Mouse (Mus musculus): Measurements from ENCODE around the gene Armc10. TPM values are rescaled to one million over a fixed set of nuclear protein-coding genes. Genes with fewer than 3 reads are reported as not detected.

Gene Armc10
- polyA plus RNA-seq (2012; rRNA removed): 8.6 and 10.5 TPM in 2 replicates

DNA sequence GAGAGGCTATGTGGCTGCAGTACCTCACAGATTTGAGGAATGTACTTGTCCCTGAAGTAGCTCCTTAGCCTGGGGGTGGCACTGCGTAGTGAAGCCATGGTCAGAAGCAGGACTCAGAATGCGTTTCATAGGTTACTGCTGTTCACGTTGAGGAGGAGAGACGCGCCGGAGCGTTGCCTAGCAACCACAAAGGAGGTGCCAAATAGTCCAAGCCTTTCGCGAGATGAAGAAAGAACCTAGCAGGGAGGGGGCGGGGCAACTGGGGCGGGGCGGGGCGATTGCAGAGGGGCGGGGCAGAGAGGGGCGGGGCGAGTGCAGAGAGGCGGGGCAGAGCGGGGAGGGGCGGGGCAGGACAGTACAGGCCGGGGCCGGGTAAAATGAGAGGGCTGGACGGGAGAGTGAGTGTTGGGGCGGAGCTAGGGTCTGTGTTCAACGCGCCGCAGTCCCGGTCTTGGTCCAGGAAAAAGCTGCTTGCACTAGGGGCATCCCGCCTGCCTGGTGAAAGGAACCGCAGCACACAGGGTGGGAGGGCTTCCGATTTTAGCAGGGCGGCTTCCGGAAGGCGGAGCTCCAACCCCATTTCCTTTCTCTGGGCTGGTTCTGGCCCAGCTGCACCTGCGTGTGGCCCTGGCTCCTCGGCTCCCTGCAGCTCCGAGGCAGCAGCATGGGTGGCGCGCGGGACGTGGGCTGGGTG lies at the start of gene Armc10, which contains the start of gene Fbxl13:
Armc10 (plus strand) TSS at position 375 of the 694 bp plus-strand sequence.
Fbxl13 (minus strand) TSS at position 196 of the 694 bp plus-strand sequence.

DNA sequence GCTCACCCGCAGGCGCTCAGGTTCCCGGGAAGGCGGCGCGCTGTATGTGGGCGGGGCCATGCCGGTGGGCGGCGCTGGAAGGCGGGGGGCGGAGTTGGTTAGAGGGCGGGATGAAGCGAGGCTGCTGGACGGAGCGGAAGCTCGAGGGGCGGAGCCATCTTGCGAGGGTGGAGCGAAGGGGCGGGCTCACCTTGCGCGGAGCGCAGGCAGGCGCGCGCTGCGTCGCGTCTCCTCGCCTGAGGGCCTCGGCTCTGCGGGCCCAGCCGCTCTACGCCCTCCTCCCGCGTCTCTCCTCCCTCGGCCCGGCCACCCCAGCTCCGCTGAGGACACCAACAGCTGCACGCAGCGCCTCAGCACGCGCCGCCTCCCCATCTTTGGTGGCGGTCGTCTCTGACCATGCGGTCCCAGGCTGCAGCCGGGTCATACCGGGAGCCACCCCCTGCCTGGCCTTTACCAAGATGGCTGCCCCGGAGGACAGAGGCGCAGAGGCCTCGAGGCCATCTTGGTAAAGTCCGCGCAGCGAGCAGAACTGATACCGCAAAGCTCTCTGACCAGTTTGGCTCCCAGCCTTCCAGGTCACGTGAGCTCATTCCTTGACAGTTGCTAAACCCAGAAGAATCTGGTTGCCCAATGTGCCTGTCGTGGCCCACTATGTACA lies 55.9 kb downstream of the Armc10 start, which contains the start of gene Napepld:
Napepld (minus strand) TSS at position 46 of the 658 bp plus-strand sequence.

Other genes starting within 250 kb of the Armc10 start
- gene Ccdc146, start 221.1 kb upstream of the Armc10 start, polyA plus RNA-seq (2012; rRNA removed): 0.01 TPM in 1 of 2 replicates, not detected in the other
- 1.7 and 2.0 TPM in 2 replicates for gene Fam185a, start 220.9 kb upstream of the Armc10 start, polyA plus RNA-seq (2012; rRNA removed)
- gene Lrrc17, start 102.3 kb upstream of the Armc10 start, polyA plus RNA-seq (2012; rRNA removed): 0.54 and 2.0 TPM in 2 replicates
- 0.12 and 0.15 TPM in 2 replicates for gene Fbxl13, start 179 bp upstream of the Armc10 start, polyA plus RNA-seq (2012; rRNA removed)
- gene Napepld, start 55.6 kb downstream of the Armc10 start, polyA plus RNA-seq (2012; rRNA removed): 1.3 TPM in 2 replicates
- 37.6 and 41.4 TPM in 2 replicates for gene Pmpcb, start 91.3 kb downstream of the Armc10 start, polyA plus RNA-seq (2012; rRNA removed)
- 17.4 and 17.8 TPM in 2 replicates for gene Dnajc2, start 139.4 kb downstream of the Armc10 start, polyA plus RNA-seq (2012; rRNA removed)
- 59.9 and 69.4 TPM in 2 replicates for gene Psmc2, start 139.5 kb downstream of the Armc10 start, polyA plus RNA-seq (2012; rRNA removed)
- 0.01 TPM in 1 of 2 replicates, not detected in the other for gene Slc26a5, start 219.8 kb downstream of the Armc10 start, polyA plus RNA-seq (2012; rRNA removed)